Mouse (Mus musculus): ENCODE data around the gene Ppp1r13l.

Gene Ppp1r13l

DNA sequence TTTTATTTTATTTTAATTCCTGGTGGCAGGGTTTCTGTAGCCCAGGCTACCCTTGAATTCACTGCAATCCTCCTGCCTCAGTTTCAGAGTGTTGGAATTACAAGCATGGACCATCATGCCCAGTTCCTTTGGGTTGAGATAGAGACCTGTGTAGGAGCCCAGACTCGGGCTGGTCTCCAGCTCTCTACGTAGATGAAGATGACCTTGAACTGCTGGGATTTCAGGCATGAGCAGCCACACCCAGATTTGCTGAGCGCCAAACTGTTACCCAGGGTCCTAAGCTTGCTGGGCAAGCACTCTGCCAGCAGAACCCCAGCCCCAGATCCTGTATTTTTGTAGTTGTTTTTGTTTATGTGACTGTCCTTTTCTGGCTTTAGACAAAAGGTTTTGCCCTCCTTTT lies 54.0 kb downstream of the Ppp1r13l start:
- no peak for DNase-seq (ENCODE audit: low spot score)

DNA sequence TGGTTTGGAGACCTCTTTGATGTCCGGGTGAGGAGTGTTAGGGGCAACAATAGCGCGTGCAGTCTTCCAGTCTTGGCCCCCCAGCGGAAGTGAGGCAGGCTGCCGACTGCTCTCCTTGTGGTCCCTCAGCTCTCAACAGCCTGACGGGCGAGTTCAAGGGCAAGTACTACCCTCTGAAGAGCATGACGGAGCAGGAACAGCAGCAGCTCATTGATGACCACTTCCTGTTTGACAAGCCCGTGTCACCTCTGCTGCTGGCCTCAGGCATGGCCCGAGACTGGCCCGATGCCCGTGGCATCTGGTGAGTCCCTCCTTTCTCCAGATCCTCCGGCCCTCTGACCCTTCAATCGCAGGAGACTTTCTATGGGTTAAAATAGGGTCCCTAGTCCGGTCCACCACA lies 57.0 kb downstream of the Ppp1r13l start:
- DNase-seq (ENCODE audit: low spot score) = no peak

DNA sequence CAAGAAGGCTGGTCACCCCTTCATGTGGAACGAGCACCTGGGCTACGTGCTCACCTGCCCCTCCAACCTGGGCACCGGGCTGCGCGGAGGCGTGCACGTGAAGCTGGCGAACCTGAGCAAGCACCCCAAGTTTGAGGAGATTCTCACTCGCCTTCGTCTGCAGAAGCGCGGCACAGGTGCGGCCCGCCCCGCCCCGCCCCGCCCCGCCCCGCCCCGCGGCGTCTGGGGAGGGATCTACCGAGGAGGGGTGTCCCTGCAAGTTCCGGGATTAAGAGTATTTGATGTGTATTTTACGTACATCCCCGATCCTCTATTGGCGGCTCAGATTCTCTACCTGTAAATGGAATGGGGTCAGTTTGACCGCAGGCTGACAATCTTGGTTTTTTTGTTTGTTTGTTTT lies 60.6 kb downstream of the Ppp1r13l start:
- DNase-seq (ENCODE audit: low spot score) = no peak

DNA sequence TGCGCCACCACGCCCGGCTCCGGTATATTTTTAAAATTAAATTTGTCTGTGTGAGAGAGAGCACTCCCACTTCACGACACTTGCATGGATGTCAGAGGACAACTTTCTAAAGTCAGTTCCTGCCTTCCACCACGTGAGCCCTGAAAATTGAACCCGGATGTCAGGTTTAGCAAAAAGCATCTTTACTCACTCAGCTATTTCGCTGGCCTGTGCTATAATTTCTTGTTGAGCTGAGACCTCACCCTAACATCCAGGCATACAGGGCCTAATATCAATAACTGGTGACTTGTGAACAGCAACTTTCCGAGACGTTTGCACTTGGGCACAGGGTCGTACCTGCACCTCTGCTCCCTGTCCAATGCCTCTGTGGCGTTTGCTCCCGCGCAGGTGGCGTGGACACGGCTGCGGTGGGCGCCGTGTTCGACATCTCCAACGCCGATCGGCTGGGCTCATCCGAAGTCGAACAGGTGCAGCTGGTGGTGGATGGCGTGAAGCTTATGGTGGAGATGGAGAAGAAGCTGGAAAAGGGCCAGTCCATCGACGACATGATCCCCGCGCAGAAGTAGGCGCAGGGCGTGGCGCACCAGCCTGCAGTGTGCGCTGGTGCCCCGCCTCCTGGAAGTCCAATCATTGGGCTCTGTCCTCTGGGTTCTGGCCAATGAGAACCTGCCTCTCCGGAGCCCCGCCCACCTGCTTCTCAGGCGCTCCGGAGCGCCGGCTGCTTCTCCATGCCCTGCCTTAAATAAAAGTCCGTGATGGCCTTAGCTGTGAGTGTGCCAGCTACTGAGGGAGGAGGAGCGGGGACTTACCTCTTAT lies 61.5 kb downstream of the Ppp1r13l start:
- peak; percentile 70 for DNase-seq (ENCODE audit: low spot score)

DNA sequence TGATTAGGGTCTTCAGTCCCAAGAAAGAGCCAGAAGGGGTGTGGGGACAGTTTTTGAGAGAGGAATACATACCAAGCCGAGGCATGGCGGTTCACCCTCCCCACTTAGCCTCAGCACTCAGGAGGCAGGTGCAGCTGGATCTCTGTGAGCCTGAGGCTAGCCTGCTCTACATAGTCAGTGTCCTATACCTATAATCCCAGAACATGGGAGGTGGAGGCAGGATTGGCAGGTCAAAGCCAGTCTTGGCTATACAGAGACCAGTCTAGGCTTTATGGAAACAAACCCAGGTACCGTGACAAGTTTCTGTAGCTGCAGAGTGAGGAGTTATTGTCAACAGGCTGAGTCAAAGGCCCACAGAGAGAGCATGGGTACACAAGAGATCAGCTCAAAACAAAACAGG lies 63.5 kb downstream of the Ppp1r13l start:
- DNase-seq (ENCODE audit: low spot score) = no peak

DNA sequence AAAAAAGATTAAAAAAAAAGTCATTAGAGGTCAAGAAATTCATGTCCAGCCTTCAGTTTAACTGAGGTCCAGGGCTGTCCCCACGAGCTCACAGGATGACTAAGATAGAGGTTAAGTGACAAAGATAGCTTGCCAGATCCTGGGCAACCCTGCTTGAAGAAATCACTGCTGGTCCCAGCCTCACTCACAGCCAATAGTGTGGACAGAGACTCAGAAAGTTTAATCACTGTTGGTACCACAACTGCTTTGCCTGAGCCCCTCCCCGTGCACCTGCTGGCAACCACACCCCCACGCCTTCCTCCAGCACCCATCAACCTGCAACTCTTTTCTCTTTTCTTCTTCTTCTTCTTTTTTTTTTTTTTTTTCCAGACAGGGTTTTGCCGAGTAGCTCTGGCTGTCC lies 64.5 kb downstream of the Ppp1r13l start:
- DNase-seq (ENCODE audit: low spot score) = no peak

DNA sequence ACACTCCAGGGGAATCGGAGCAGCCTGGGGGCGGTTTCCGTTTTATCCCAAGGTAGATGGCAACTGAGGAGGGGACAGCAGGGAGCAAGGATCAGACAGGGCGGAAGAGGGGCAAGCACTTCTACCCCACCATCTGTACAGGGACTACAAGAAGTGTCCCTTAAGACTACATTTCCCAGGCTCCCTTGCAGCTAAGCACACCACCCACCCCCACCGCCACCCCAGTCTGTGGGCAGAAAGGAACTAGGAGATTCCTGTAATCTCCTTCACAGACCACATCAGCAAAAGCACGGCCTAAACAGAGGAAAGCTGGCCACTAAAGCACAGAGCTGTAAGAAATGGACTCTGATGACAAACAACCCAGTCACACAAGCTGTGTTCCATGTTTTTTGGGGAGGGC lies 66.8 kb downstream of the Ppp1r13l start:
- no peak for DNase-seq (ENCODE audit: low spot score)

DNA sequence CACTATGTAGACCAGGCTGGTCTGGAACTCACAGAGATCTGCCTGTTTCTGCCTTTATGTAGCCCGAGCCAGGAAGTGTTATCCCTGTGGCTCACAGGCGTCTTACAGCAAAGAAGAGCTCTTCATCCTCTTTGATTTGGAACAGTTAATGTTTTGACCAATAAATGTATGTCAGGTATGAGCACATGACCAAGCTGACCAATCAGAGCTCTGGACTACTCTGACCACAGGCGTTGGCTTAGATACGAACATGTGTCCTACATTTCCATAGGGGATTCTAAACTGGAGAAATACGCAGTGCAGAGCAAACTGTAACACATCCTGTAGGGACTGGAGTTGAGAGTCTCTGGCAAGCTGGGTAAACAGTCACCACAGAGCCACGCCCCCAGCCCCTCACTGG lies 67.3 kb downstream of the Ppp1r13l start:
- DNase-seq (ENCODE audit: low spot score) = no peak
